In genomic region chr15:91406979-91407378, GRCm38 (mm10) we compare ENCODE assay signal across 27 mouse cellular contexts.
A peak's percentile ranks its signal among the peaks of the same experiment; 100 is the strongest.
DNase-seq lines count a peak whose midpoint lies in the region; ATAC-seq lines count a peak whose summit lies in the region.
"Had no signal": no experiment of that assay in that cellular context is flagged by ENCODE, and none has a peak within 500 bp of the region (broad histone marks: within the 10 kb centered on the region; RNA-seq: fewer than 3 reads in every experiment).

No protein-coding gene starts in this region.

- H3K4me3 ChIP-seq in kidney, embryonic 14.5 days (ENCODE audit: low read length) = no peak overlapping the region
- no peak overlapping the region for H3K4me3 ChIP-seq in limb, embryonic 11.5 days (ENCODE audit: low read depth, low read length)
- H3K4me3 ChIP-seq in limb, embryonic 10.5 days = no peak overlapping the region
- H3K4me3 ChIP-seq: embryonic facial prominence, embryonic 10.5 days; embryonic facial prominence, embryonic 13.5 days; erythroblast, embryonic 14.5 days; forebrain, embryonic 12.5 days; forebrain, embryonic 15.5 days; heart, adult 2 months; hindbrain, embryonic 13.5 days had no signal

- 0 out of 2 replicates have a peak, but pooled peaks cover 5% of the 10 kb centered on the region for H3K4me1 ChIP-seq in kidney, embryonic 14.5 days (ENCODE audit: control insufficient read depth, insufficient read depth, low read length)
- no peaks in the 10 kb centered on the region for H3K4me1 ChIP-seq in limb, embryonic 11.5 days (ENCODE audit: control insufficient read depth, insufficient read depth, low read length)
- H3K4me1 ChIP-seq in limb, embryonic 10.5 days = peaks cover 5% of the 10 kb centered on the region; the same call in 1 of the 2 replicates
- H3K4me1 ChIP-seq: embryonic facial prominence, embryonic 10.5 days; embryonic facial prominence, embryonic 13.5 days; forebrain, embryonic 12.5 days; forebrain, embryonic 15.5 days; hindbrain, embryonic 13.5 days had no signal

- ATAC-seq in frontal cortex, adult (ENCODE audit: low TSS enrichment) = 0 out of 2 replicates have a peak, but pooled peaks have one; percentile 57
- ATAC-seq in kidney, embryonic 14.5 days (ENCODE audit: low FRiP score, low TSS enrichment) = peak; percentile 71; the same call in 1 of the 2 replicates
- peak; percentile 44; the same call in 1 of the 2 replicates for ATAC-seq in limb, embryonic 11.5 days (ENCODE audit: insufficient number of reproducible peaks, low FRiP score, low TSS enrichment, low read depth)
- ATAC-seq: forebrain, embryonic 15.5 days; hindbrain, postnatal 0 days; inflammation-experienced regulatory T-cells, adult 6 months; intestine, embryonic 16.5 days; Patski had no signal

- no peaks in the 10 kb centered on the region for H3K36me3 ChIP-seq in kidney, embryonic 14.5 days (ENCODE audit: control insufficient read depth, insufficient read depth, low read length)
- no peaks in the 10 kb centered on the region for H3K36me3 ChIP-seq in limb, embryonic 11.5 days (ENCODE audit: control insufficient read depth, insufficient read depth, low read length)
- no peaks in the 10 kb centered on the region for H3K36me3 ChIP-seq in limb, embryonic 10.5 days
- H3K36me3 ChIP-seq: embryonic facial prominence, embryonic 10.5 days; embryonic facial prominence, embryonic 13.5 days; forebrain, embryonic 12.5 days; forebrain, embryonic 15.5 days; G1E; hindbrain, embryonic 13.5 days had no signal

- H3K4me2 ChIP-seq in kidney, embryonic 14.5 days (replicated peaks; ENCODE audit: low read depth, low read length) = 0 out of 2 replicates have a peak overlapping the region, but pooled peaks have one; percentile 4
- no peak overlapping the region for H3K4me2 ChIP-seq in limb, embryonic 11.5 days (ENCODE audit: low read depth, severe bottlenecking)
- H3K4me2 ChIP-seq: embryonic facial prominence, embryonic 13.5 days; forebrain, embryonic 12.5 days; forebrain, embryonic 15.5 days; heart, embryonic 11.5 days; hindbrain, embryonic 13.5 days had no signal

- no peak for DNase-seq in frontal cortex, postnatal 10 days (ENCODE audit: low spot score in 2 of 2)
- DNase-seq in kidney, postnatal 4 days = no peak
- DNase-seq in limb, embryonic 11.5 days (ENCODE audit: low spot score) = no peak
- no peak for DNase-seq in limb, embryonic 10.5 days (ENCODE audit: low spot score)
- DNase-seq: adrenal gland, postnatal 10 days; adrenal gland, postnatal 36 days; B cell, adult 2 months; cerebellum, adult 18-20 months; cerebellum, adult 9-10 months; cerebellum, postnatal 14 days; gastrocnemius, postnatal 25 days; heart, adult 2 months had no signal

- no peaks in the 10 kb centered on the region for H3K27me3 ChIP-seq in kidney, embryonic 14.5 days (ENCODE audit: control insufficient read depth, insufficient read depth, low read length)
- H3K27me3 ChIP-seq in limb, embryonic 11.5 days (ENCODE audit: control insufficient read depth, insufficient read depth, low read length) = no peaks in the 10 kb centered on the region
- H3K27me3 ChIP-seq in limb, embryonic 10.5 days (ENCODE audit: low read depth, poor library complexity, severe bottlenecking) = no peaks in the 10 kb centered on the region
- H3K27me3 ChIP-seq: CH12.LX; embryonic facial prominence, embryonic 13.5 days; forebrain, embryonic 12.5 days; forebrain, embryonic 15.5 days; hindbrain, embryonic 13.5 days; Patski had no signal

- H3K9me3 ChIP-seq in kidney, embryonic 14.5 days (ENCODE audit: control insufficient read depth, low read length) = no peaks in the 10 kb centered on the region
- no peaks in the 10 kb centered on the region for H3K9me3 ChIP-seq in limb, embryonic 11.5 days (ENCODE audit: control insufficient read depth, low read length)
- no peaks in the 10 kb centered on the region for H3K9me3 ChIP-seq in limb, embryonic 10.5 days (replicated peaks)
- H3K9me3 ChIP-seq: embryonic facial prominence, embryonic 10.5 days; embryonic facial prominence, embryonic 13.5 days; forebrain, embryonic 12.5 days; forebrain, embryonic 15.5 days; hindbrain, embryonic 13.5 days had no signal

- no peak overlapping the region for H3K9ac ChIP-seq in kidney, embryonic 14.5 days (ENCODE audit: low read depth, low read length)
- no peak overlapping the region for H3K9ac ChIP-seq in limb, embryonic 11.5 days (ENCODE audit: low read length)
- H3K9ac ChIP-seq: embryonic facial prominence, embryonic 13.5 days; forebrain, embryonic 12.5 days; forebrain, embryonic 15.5 days; hindbrain, embryonic 13.5 days had no signal

- WGBS in kidney, embryonic 14.5 days = 18% methylated on average over 7 of the region's 7 CpGs
- WGBS in limb, embryonic 11.5 days = 54% methylated on average over 7 of the region's 7 CpGs
- 71% methylated on average over 7 of the region's 7 CpGs for WGBS in limb, embryonic 10.5 days

- peak overlapping the region; percentile 37; the same call in 1 of the 2 replicates for H3K27ac ChIP-seq in kidney, embryonic 14.5 days (ENCODE audit: low read depth, low read length)
- H3K27ac ChIP-seq in limb, embryonic 11.5 days (replicated peaks; ENCODE audit: low read depth, low read length) = no peak overlapping the region
- H3K27ac ChIP-seq in limb, embryonic 10.5 days = no peak overlapping the region
- H3K27ac ChIP-seq: embryonic facial prominence, embryonic 10.5 days; embryonic facial prominence, embryonic 13.5 days; forebrain, embryonic 12.5 days; forebrain, embryonic 15.5 days; heart, adult 2 months; hindbrain, embryonic 13.5 days; hindbrain, postnatal 0 days had no signal
